Mouse (Mus musculus) heart, embryonic 10.5 days (tissue): ENCODE measurements at regions not wholly inside any gene's neighbourhood (a gene's known extent, or its start where the extent isn't known, plus 50 kb on each side); places are given as distances from the start of the nearest gene placed in this dataset.

Source experiments
- DNase-seq: peaks from one replicate; pipeline ENCODE4 v3.0.0-alpha.2; 2017; ENCODE audit warnings: low spot score
- H3K27ac ChIP-seq: fragments of 300-500 bp; sonication (generic); 2 replicates; pipeline ENCODE4 v1.5.1; 2016; ENCODE audit warnings: mild to moderate bottlenecking
- H3K27me3 ChIP-seq: fragments of 300-500 bp; sonication (generic); 2 replicates; pipeline ENCODE4 v1.6.1; 2016; ENCODE audit warnings: mild to moderate bottlenecking; ENCODE audit not compliant: poor library complexity, insufficient read depth, severe bottlenecking
- H3K36me3 ChIP-seq: fragments of 300-500 bp; sonication (generic); 2 replicates; pipeline ENCODE4 v1.6.1; 2016; ENCODE audit warnings: mild to moderate bottlenecking, moderate library complexity
- H3K4me1 ChIP-seq: fragments of 300-500 bp; sonication (generic); 2 replicates; pipeline ENCODE4 v1.6.1; 2016; ENCODE audit warnings: mild to moderate bottlenecking
- H3K4me3 ChIP-seq: fragments of 300-500 bp; sonication (generic); 2 replicates; pipeline ENCODE4 v1.5.1; 2016; ENCODE audit warnings: mild to moderate bottlenecking, moderate library complexity
- H3K9me3 ChIP-seq: fragments of 300-500 bp; sonication (generic); 2 replicates; pipeline ENCODE4 v1.6.1; 2016; ENCODE audit warnings: mild to moderate bottlenecking, moderate library complexity
- WGBS: fragments of 180-500 bp; shearing (Covaris S2); methylation state at CpG from one replicate; pipeline ENCODE4 v1.1.7; 2016; 5-methylcytosine and 5-hydroxymethylcytosine counted together

- no peak for DNase-seq
- Histone ChIP-seq H3K27ac (no peak overlapping the region), H3K4me1 (no peaks in the 10 kb centered on the region), H3K9me3 (no peaks in the 10 kb centered on the region), H3K36me3 (no peaks in the 10 kb centered on the region), H3K4me3 (no peak overlapping the region), H3K27me3 (no peaks in the 10 kb centered on the region)
- WGBS: 75% methylated on average over 7 of the region's 7 CpGs
These were observed 846.7 kb downstream of the Synb start for GRCm38 (mm10) chr14:68447240-68447923.

- 88% methylated on average over 9 of the region's 9 CpGs for WGBS
- Histone ChIP-seq H3K9me3 (no peaks in the 10 kb centered on the region), H3K4me1 (no peaks in the 10 kb centered on the region), H3K27ac (no peak overlapping the region), H3K27me3 (no peaks in the 10 kb centered on the region), H3K36me3 (no peaks in the 10 kb centered on the region), H3K4me3 (no peak overlapping the region)
- no peak for DNase-seq
These were observed 860.8 kb downstream of the Synb start for GRCm38 (mm10) chr14:68433326-68433725.

- no peaks in the 10 kb centered on the region for H3K27me3 ChIP-seq
- H3K9me3 ChIP-seq: no peaks in the 10 kb centered on the region
- H3K4me1 ChIP-seq: no peaks in the 10 kb centered on the region
- no peak for DNase-seq
- H3K36me3 ChIP-seq: no peaks in the 10 kb centered on the region
- no peak overlapping the region for H3K4me3 ChIP-seq
- no peak overlapping the region for H3K27ac ChIP-seq
- 69% methylated on average over 2 of the region's 2 CpGs for WGBS
These were observed 862.0 kb downstream of the Synb start for GRCm38 (mm10) chr14:68432111-68432510.

- H3K36me3 ChIP-seq: no peaks in the 10 kb centered on the region
- H3K9me3 ChIP-seq: no peaks in the 10 kb centered on the region
- H3K27me3 ChIP-seq: no peaks in the 10 kb centered on the region
- DNase-seq: no peak
- H3K4me3 ChIP-seq: no peak overlapping the region
- H3K4me1 ChIP-seq: no peaks in the 10 kb centered on the region
- no peak overlapping the region for H3K27ac ChIP-seq
- 84% methylated on average over 1 of the region's 1 CpGs for WGBS
These were observed 866.9 kb downstream of the Synb start for GRCm38 (mm10) chr14:68427235-68427634.

- Histone ChIP-seq H3K9me3 (no peaks in the 10 kb centered on the region), H3K4me3 (no peak overlapping the region), H3K27me3 (no peaks in the 10 kb centered on the region), H3K27ac (no peak overlapping the region), H3K36me3 (no peaks in the 10 kb centered on the region), H3K4me1 (no peaks in the 10 kb centered on the region)
- WGBS: 76% methylated on average over 1 of the region's 1 CpGs
- DNase-seq: no peak
These were observed 901.7 kb downstream of the Synb start for GRCm38 (mm10) chr14:68392440-68392839.

GRCm38 (mm10) chr14:68391875-68392274, 902.2 kb downstream of the Synb start:
- H3K27me3 ChIP-seq: no peaks in the 10 kb centered on the region
- 76% methylated on average over 3 of the region's 3 CpGs for WGBS
- no peaks in the 10 kb centered on the region for H3K4me1 ChIP-seq
- no peak for DNase-seq
- H3K27ac ChIP-seq: no peak overlapping the region
- no peaks in the 10 kb centered on the region for H3K9me3 ChIP-seq
- no peaks in the 10 kb centered on the region for H3K36me3 ChIP-seq
- no peak overlapping the region for H3K4me3 ChIP-seq

GRCm38 (mm10) chr14:68381741-68382140, 912.4 kb downstream of the Synb start:
- Histone ChIP-seq H3K36me3 (no peaks in the 10 kb centered on the region), H3K27me3 (no peaks in the 10 kb centered on the region), H3K4me3 (no peak overlapping the region), H3K27ac (no peak overlapping the region), H3K4me1 (no peaks in the 10 kb centered on the region), H3K9me3 (no peaks in the 10 kb centered on the region)
- 86% methylated on average over 7 of the region's 7 CpGs for WGBS
- DNase-seq: no peak

- H3K27ac ChIP-seq: no peak overlapping the region
- no peaks in the 10 kb centered on the region for H3K27me3 ChIP-seq
- no peaks in the 10 kb centered on the region for H3K36me3 ChIP-seq
- H3K4me1 ChIP-seq: no peaks in the 10 kb centered on the region
- no peaks in the 10 kb centered on the region for H3K9me3 ChIP-seq
- no peak overlapping the region for H3K4me3 ChIP-seq
- 78% methylated on average over 5 of the region's 5 CpGs for WGBS
- no peak for DNase-seq
These were observed 926.4 kb downstream of the Synb start for GRCm38 (mm10) chr14:68367696-68368095.

GRCm38 (mm10) chr14:68363892-68364291, 930.2 kb downstream of the Synb start:
- no peak for DNase-seq
- no peak overlapping the region for H3K4me3 ChIP-seq
- H3K27me3 ChIP-seq: no peaks in the 10 kb centered on the region
- no peaks in the 10 kb centered on the region for H3K36me3 ChIP-seq
- H3K4me1 ChIP-seq: peaks cover 8% of the 10 kb centered on the region; the same call in 1 of the 2 replicates
- no peak overlapping the region for H3K27ac ChIP-seq
- H3K9me3 ChIP-seq: no peaks in the 10 kb centered on the region
- 78% methylated on average over 2 of the region's 2 CpGs for WGBS

GRCm38 (mm10) chr14:68361998-68362397, 932.1 kb downstream of the Synb start:
- H3K27ac ChIP-seq: no peak overlapping the region
- WGBS: 67% methylated on average over 7 of the region's 7 CpGs
- H3K9me3 ChIP-seq: no peaks in the 10 kb centered on the region
- no peaks in the 10 kb centered on the region for H3K36me3 ChIP-seq
- H3K4me3 ChIP-seq: no peak overlapping the region
- peaks cover 8% of the 10 kb centered on the region; the same call in 1 of the 2 replicates for H3K4me1 ChIP-seq
- no peak for DNase-seq
- H3K27me3 ChIP-seq: no peaks in the 10 kb centered on the region

- WGBS: 80% methylated on average over 6 of the region's 6 CpGs
- DNase-seq: no peak
- Histone ChIP-seq H3K27ac (no peak overlapping the region), H3K4me3 (no peak overlapping the region), H3K9me3 (no peaks in the 10 kb centered on the region), H3K36me3 (no peaks in the 10 kb centered on the region), H3K4me1 (peaks cover 8% of the 10 kb centered on the region; the same call in 1 of the 2 replicates), H3K27me3 (no peaks in the 10 kb centered on the region)
These were observed 932.6 kb downstream of the Synb start for GRCm38 (mm10) chr14:68361481-68361880.

- H3K27ac ChIP-seq: no peak overlapping the region
- H3K4me3 ChIP-seq: no peak overlapping the region
- WGBS: 81% methylated on average over 7 of the region's 7 CpGs
- no peaks in the 10 kb centered on the region for H3K27me3 ChIP-seq
- DNase-seq: no peak
- H3K9me3 ChIP-seq: no peaks in the 10 kb centered on the region
- H3K4me1 ChIP-seq: peaks cover 4% of the 10 kb centered on the region; the same call in 1 of the 2 replicates
- H3K36me3 ChIP-seq: no peaks in the 10 kb centered on the region
These were observed 937.7 kb downstream of the Synb start for GRCm38 (mm10) chr14:68356396-68356795.

- Histone ChIP-seq H3K9me3 (no peaks in the 10 kb centered on the region), H3K27me3 (no peaks in the 10 kb centered on the region), H3K36me3 (no peaks in the 10 kb centered on the region), H3K4me1 (peaks cover 4% of the 10 kb centered on the region; the same call in 1 of the 2 replicates), H3K4me3 (no peak overlapping the region), H3K27ac (no peak overlapping the region)
- no peak for DNase-seq
- 85% methylated on average over 8 of the region's 8 CpGs for WGBS
These were observed 938.6 kb downstream of the Synb start for GRCm38 (mm10) chr14:68355462-68355905.

GRCm38 (mm10) chr14:68345527-68345926, 948.6 kb downstream of the Synb start:
- WGBS: 49% methylated on average over 4 of the region's 4 CpGs
- DNase-seq: no peak
- no peaks in the 10 kb centered on the region for H3K9me3 ChIP-seq
- H3K36me3 ChIP-seq: no peaks in the 10 kb centered on the region
- H3K27me3 ChIP-seq: no peaks in the 10 kb centered on the region
- no peak overlapping the region for H3K4me3 ChIP-seq
- no peak overlapping the region for H3K27ac ChIP-seq
- 0 out of 2 replicates have a peak, but pooled peaks cover 3% of the 10 kb centered on the region for H3K4me1 ChIP-seq
